Mouse (Mus musculus): Measurements from ENCODE around the gene Rnf17. TPM values are rescaled to one million over a fixed set of nuclear protein-coding genes. Genes with fewer than 3 reads are reported as not detected.

The Rnf17 gene
- polyA plus RNA-seq, 1 experiment from 2014 or later: 2.1 TPM

DNA sequence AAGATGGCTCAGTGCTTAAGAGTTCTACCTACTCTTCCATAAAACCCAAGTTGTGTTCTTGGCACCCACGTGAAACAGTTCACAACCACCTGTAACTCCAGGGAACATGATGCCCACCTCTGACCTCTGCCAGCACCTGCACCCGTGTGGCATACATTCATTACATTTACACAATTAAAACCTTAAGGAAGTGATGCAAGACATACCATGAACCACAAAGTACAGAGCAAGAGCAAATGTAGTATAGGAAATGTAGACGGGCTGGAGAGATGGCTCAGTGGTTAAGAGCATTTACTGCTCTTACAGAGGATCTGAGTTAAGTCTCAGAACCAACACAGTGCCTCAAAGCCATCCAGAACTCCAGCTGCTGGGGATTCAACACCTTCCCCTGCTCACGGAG, 166.7 kb downstream of the Rnf17 start:
- Histone ChIP-seq H3K27ac (ENCODE audit: low read depth) (no peak overlapping the region), H3K4me1 (replicated peaks; ENCODE audit: control insufficient read depth, insufficient read depth, low read length) (0 out of 2 replicates have a peak, but pooled peaks cover 4% of the 10 kb centered on the region), H3K4me2 (ENCODE audit: low read length) (no peak overlapping the region), H3K36me3 (ENCODE audit: control insufficient read depth, insufficient read depth, low read length) (peaks cover 1% of the 10 kb centered on the region; the same call in 1 of the 2 replicates), H3K4me3 (ENCODE audit: low read depth, low read length) (no peak overlapping the region), H3K9ac (ENCODE audit: low read length) (no peak overlapping the region), H3K9me3 (ENCODE audit: control insufficient read depth, low read length) (no peaks in the 10 kb centered on the region), H3K27me3 (replicated peaks; ENCODE audit: control insufficient read depth, insufficient read depth, low read length) (no peaks in the 10 kb centered on the region)
- WGBS: 84% methylated on average over 4 of the region's 4 CpGs
- DNase-seq (ENCODE audit: low spot score) (no peak), ATAC-seq (replicated peaks; ENCODE audit: low FRiP score, low TSS enrichment, low read depth) (no peak)

- no peaks in the 10 kb centered on the region for H3K36me3 ChIP-seq (ENCODE audit: control insufficient read depth, insufficient read depth, low read length)
- H3K9ac ChIP-seq (ENCODE audit: low read length): peak overlapping the region; percentile 66
- H3K27ac ChIP-seq (ENCODE audit: low read depth): 0 out of 2 replicates have a peak overlapping the region, but pooled peaks have one; percentile 36
- 0 out of 2 replicates have a peak, but pooled peaks cover 4% of the 10 kb centered on the region for H3K4me1 ChIP-seq (replicated peaks; ENCODE audit: control insufficient read depth, insufficient read depth, low read length)
- H3K4me3 ChIP-seq (ENCODE audit: low read depth, low read length): peak overlapping the region; percentile 81
- H3K9me3 ChIP-seq (ENCODE audit: control insufficient read depth, low read length): no peaks in the 10 kb centered on the region
- DNase-seq (ENCODE audit: low spot score) (peak; percentile 94), ATAC-seq (replicated peaks; ENCODE audit: low FRiP score, low TSS enrichment, low read depth) (peak; percentile 98)
- H3K4me2 ChIP-seq (ENCODE audit: low read length): peak overlapping the region; percentile 56
- H3K27me3 ChIP-seq (replicated peaks; ENCODE audit: control insufficient read depth, insufficient read depth, low read length): no peaks in the 10 kb centered on the region
- WGBS: under 1% methylated on average over 59 of the region's 59 CpGs
Measured at GRCm38 (mm10) chr14:56571310-56572093, 169.1 kb downstream of the Rnf17 start.

DNA sequence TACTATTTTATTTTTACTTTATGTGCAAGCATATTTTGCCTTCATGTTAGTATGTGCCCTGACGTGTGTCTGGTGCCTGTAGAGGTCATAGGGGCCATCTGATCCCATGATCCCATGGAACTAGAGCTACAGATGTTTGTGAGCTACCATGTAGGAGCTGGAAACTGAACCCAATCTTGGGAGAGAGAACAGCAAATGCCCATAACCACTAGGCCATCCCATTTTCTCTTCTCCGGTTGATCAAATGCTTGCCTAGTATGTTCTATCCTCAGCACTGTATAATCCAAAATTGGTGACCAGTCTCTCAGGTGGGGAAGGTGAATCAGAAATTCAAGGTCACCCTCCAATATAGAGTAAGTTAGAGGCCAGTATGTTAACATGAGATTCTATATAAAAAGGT, 170.2 kb downstream of the Rnf17 start:
- H3K9me3 ChIP-seq (ENCODE audit: control insufficient read depth, low read length): no peaks in the 10 kb centered on the region
- H3K27ac ChIP-seq (ENCODE audit: low read depth): no peak overlapping the region
- H3K36me3 ChIP-seq (ENCODE audit: control insufficient read depth, insufficient read depth, low read length): no peaks in the 10 kb centered on the region
- no peaks in the 10 kb centered on the region for H3K27me3 ChIP-seq (replicated peaks; ENCODE audit: control insufficient read depth, insufficient read depth, low read length)
- peak overlapping the region; percentile 56 for H3K4me2 ChIP-seq (ENCODE audit: low read length)
- ATAC-seq (replicated peaks; ENCODE audit: low FRiP score, low TSS enrichment, low read depth): no peak
- no peak overlapping the region for H3K9ac ChIP-seq (ENCODE audit: low read length)
- 64% methylated on average over 2 of the region's 2 CpGs for WGBS
- H3K4me1 ChIP-seq (replicated peaks; ENCODE audit: control insufficient read depth, insufficient read depth, low read length): 0 out of 2 replicates have a peak, but pooled peaks cover 4% of the 10 kb centered on the region
- peak overlapping the region; percentile 81; the same call in 1 of the 2 replicates for H3K4me3 ChIP-seq (ENCODE audit: low read depth, low read length)
- DNase-seq (ENCODE audit: low spot score): no peak

Other genes with a start within 250 kb of the Rnf17 start
- not detected in 2 replicates for gene Gzmg, start 243.0 kb upstream of the Rnf17 start, polyA plus RNA-seq (2014; fragmentation: Nextera tagmentation; extraction: Ambion mirVana)
- gene Gzmn, start 228.0 kb upstream of the Rnf17 start, polyA plus RNA-seq (2014; fragmentation: Nextera tagmentation; extraction: Ambion mirVana): not detected in 2 replicates
- not detected in 2 replicates for gene Gzmf, start 191.2 kb upstream of the Rnf17 start, polyA plus RNA-seq (2014; fragmentation: Nextera tagmentation; extraction: Ambion mirVana)
- gene Gzmc, start 167.9 kb upstream of the Rnf17 start, polyA plus RNA-seq (2014; fragmentation: Nextera tagmentation; extraction: Ambion mirVana): not detected in 2 replicates
- 1.6 and 1.7 TPM in 2 replicates for gene Gzmb, start 140.3 kb upstream of the Rnf17 start, polyA plus RNA-seq (2014; fragmentation: Nextera tagmentation; extraction: Ambion mirVana)
- 0.15 TPM in 1 of 2 replicates, not detected in the other for gene Atp12a, start 37.5 kb upstream of the Rnf17 start, polyA plus RNA-seq (2014; fragmentation: Nextera tagmentation; extraction: Ambion mirVana)
- gene Cenpj, start 172.8 kb downstream of the Rnf17 start, polyA plus RNA-seq (2014; fragmentation: Nextera tagmentation; extraction: Ambion mirVana): 8.8 and 10.3 TPM in 2 replicates
- gene Parp4, start 173.0 kb downstream of the Rnf17 start, polyA plus RNA-seq (2014; fragmentation: Nextera tagmentation; extraction: Ambion mirVana): 4.3 and 4.7 TPM in 2 replicates